Mouse (Mus musculus) limb, embryonic 10.5 days (tissue): ENCODE data around the gene Gm42417. TPM values are rescaled to one million over a fixed set of nuclear protein-coding genes. Genes with fewer than 3 reads are reported as not detected.

Experiments used
- DNase-seq: peaks from one replicate; pipeline ENCODE4 v3.0.0-alpha.2; 2017; ENCODE audit warnings: low spot score
- H3K27ac ChIP-seq: fragments of 300-500 bp; sonication (generic); 2 replicates; pipeline ENCODE4 v1.5.1; 2016; ENCODE audit warnings: mild to moderate bottlenecking
- H3K27me3 ChIP-seq: fragments of 300-500 bp; sonication (generic); 2 replicates; pipeline ENCODE4 v1.6.1; 2016; ENCODE audit warnings: low read depth, mild to moderate bottlenecking; ENCODE audit not compliant: poor library complexity, severe bottlenecking
- H3K36me3 ChIP-seq: fragments of 300-500 bp; sonication (generic); 2 replicates; pipeline ENCODE4 v1.6.1; 2016; ENCODE audit warnings: mild to moderate bottlenecking, moderate library complexity
- H3K4me1 ChIP-seq: fragments of 300-500 bp; sonication (generic); 2 replicates; pipeline ENCODE4 v1.6.1; 2016
- H3K4me3 ChIP-seq: fragments of 300-500 bp; sonication (generic); 2 replicates; pipeline ENCODE4 v1.5.1; 2016; ENCODE audit warnings: mild to moderate bottlenecking, moderate library complexity
- H3K9me3 ChIP-seq: fragments of 300-500 bp; sonication (generic); replicated peaks from 2 replicates; pipeline ENCODE4 v1.6.1; 2016; ENCODE audit warnings: mild to moderate bottlenecking
- WGBS: fragments of 180-500 bp; shearing (Covaris S2); methylation state at CpG from one replicate; pipeline ENCODE4 v1.1.7; 2016; 5-methylcytosine and 5-hydroxymethylcytosine counted together
- polyA plus RNA-seq: library from polyadenylated mRNA; unstranded; fragments of >200 nt; fragmentation: Nextera tagmentation; extraction: Ambion mirVana; gene quantifications from 2 replicates; pipeline ENCODE4 v1.2.1, GENCODE M21; 2016

Gene Gm42417
- polyA plus RNA-seq, 1 experiment from 2014 or later: 0.39 TPM

DNA sequence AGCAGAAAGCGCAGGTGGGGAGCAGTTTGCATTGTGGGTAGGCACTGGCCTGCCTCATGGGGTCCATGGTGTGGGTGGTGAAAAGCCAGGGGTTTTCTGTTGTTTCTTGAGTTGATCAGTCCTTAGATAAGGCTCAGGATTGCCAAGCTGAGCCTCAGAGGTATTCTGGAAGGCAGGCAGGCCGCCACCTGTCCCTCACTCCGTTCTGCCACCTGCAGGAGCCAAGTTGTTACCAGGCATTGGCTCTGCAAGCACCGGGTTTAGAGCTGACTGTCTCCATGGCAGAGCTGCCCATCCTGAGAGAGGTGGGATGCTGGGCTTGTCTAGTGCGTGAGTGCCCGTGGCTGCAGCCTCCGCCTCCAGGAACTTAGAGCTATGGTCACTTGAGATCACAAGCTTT, 17.0 kb downstream of the Gm42417 start:
- H3K9me3 ChIP-seq: no peaks in the 10 kb centered on the region
- no peaks in the 10 kb centered on the region for H3K27me3 ChIP-seq
- no peak overlapping the region for H3K4me3 ChIP-seq
- no peak for DNase-seq
- H3K27ac ChIP-seq: no peak overlapping the region
- H3K36me3 ChIP-seq: peaks cover 98% of the 10 kb centered on the region
- whole genome bisulfite sequencing: 94% methylated on average over 7 of the region's 7 CpGs
- H3K4me1 ChIP-seq: no peaks in the 10 kb centered on the region

- Histone ChIP-seq H3K9me3 (no peaks in the 10 kb centered on the region), H3K27ac (no peak overlapping the region), H3K4me3 (no peak overlapping the region), H3K27me3 (no peaks in the 10 kb centered on the region), H3K36me3 (peaks cover 96% of the 10 kb centered on the region), H3K4me1 (peaks cover 7% of the 10 kb centered on the region)
- DNase-seq: no peak
- 84% methylated on average over 11 of the region's 11 CpGs for WGBS
Observed at GRCm38 (mm10) chr1:36519626-36520025, 19.6 kb downstream of the Gm42417 start.

GRCm38 (mm10) chr1:36518259-36518658, 21.0 kb downstream of the Gm42417 start:
- Histone ChIP-seq H3K27me3 (no peaks in the 10 kb centered on the region), H3K4me3 (no peak overlapping the region), H3K9me3 (no peaks in the 10 kb centered on the region), H3K4me1 (peaks cover 21% of the 10 kb centered on the region), H3K27ac (no peak overlapping the region), H3K36me3 (peaks cover 89% of the 10 kb centered on the region)
- WGBS: 88% methylated on average over 3 of the region's 3 CpGs
- DNase-seq: no peak

DNA sequence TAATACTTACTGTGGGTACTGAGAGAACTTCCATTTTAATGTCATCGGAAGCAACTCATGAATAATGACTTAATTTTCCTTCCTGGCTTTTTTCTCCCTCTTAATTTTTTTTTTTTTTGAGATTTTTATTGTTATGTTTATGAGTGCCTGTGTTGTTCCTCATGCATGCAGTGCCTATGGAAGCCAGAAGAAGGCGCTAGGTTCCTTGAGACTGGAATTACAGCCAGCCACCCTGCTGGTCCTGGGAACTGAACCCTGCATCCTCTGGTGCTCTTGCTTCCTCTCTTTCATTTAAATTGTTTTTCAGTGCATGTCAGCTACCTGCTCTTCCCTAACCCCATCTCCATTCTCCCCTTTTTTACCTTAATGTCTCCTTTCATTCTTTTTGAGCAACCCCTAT, 25.5 kb downstream of the Gm42417 start:
- peak; percentile 47 for DNase-seq
- Histone ChIP-seq H3K27ac (no peak overlapping the region), H3K36me3 (peaks cover 45% of the 10 kb centered on the region), H3K9me3 (no peaks in the 10 kb centered on the region), H3K27me3 (no peaks in the 10 kb centered on the region), H3K4me3 (peak overlapping the region; percentile 84), H3K4me1 (peaks cover 33% of the 10 kb centered on the region)
- 40% methylated on average over 2 of the region's 2 CpGs for WGBS

GRCm38 (mm10) chr1:36513310-36513709, 25.9 kb downstream of the Gm42417 start:
- peak overlapping the region; percentile 84 for H3K4me3 ChIP-seq
- peaks cover 41% of the 10 kb centered on the region for H3K36me3 ChIP-seq
- no peaks in the 10 kb centered on the region for H3K27me3 ChIP-seq
- H3K9me3 ChIP-seq: no peaks in the 10 kb centered on the region
- peaks cover 33% of the 10 kb centered on the region for H3K4me1 ChIP-seq
- H3K27ac ChIP-seq: no peak overlapping the region
- DNase-seq: no peak
- WGBS: 8% methylated on average over 1 of the region's 1 CpGs

DNA sequence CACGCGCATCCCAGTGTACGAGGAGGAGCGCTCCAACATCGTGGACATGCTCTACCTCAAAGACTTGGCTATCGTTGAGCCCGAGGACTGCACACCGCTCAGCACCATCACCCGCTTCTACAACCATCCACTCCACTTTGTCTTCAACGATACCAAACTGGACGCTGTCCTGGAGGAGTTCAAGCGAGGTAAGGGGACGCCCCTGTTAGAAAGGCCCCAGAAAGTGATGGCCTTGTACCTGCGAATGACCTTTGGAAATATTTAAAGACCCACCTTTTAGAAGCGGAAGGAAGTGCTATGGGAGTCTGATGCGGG, 26.3 kb downstream of the Gm42417 start:
- Histone ChIP-seq H3K9me3 (no peaks in the 10 kb centered on the region), H3K4me1 (peaks cover 33% of the 10 kb centered on the region), H3K27me3 (no peaks in the 10 kb centered on the region), H3K36me3 (peaks cover 37% of the 10 kb centered on the region), H3K4me3 (peak overlapping the region; percentile 84), H3K27ac (peak overlapping the region; percentile 93)
- WGBS: under 1% methylated on average over 16 of the region's 16 CpGs
- DNase-seq: no peak

DNA sequence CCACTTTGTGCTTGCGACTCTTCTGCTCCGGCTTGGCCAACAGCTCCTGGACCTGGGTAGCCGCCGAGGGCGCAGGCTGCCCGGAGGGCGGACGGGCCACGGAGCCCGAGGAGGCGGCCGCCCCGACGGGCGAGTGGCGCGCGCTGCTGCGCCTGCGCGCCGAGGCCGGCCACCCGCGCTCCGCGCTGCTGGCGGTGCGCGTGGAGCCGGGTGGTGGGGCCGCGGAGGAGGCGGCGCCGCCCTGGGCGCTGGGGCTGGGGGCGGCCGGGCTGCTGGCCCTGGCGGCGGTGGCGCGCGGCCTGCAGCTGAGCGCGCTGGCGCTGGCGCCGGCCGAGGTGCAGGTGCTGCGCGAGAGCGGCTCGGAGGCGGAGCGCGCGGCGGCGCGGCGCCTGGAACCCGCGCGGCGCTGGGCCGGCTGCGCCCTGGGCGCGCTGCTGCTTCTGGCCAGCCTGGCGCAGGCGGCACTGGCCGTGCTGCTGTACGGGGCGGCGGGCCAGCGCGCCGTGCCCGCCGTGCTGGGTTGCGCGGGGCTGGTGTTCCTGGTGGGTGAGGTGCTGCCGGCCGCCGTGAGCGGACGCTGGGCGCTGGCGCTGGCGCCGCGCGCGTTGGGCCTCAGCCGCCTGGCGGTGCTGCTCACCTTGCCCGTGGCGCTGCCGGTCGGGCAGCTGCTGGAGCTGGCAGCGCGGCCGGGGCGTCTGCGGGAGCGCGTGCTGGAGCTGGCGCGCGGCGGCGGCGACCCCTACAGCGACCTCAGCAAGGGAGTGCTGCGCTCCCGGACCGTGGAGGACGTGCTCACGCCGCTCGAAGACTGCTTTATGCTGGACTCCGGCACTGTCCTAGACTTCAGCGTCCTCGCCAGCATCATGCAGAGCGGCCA, 26.9 kb downstream of the Gm42417 start:
- Histone ChIP-seq H3K4me3 (peak overlapping the region; percentile 84), H3K36me3 (peaks cover 36% of the 10 kb centered on the region), H3K27ac (peak overlapping the region; percentile 93), H3K4me1 (peaks cover 33% of the 10 kb centered on the region), H3K27me3 (no peaks in the 10 kb centered on the region), H3K9me3 (no peaks in the 10 kb centered on the region)
- peak; percentile 73 for DNase-seq
- 11% methylated on average over 125 of the region's 126 CpGs for WGBS

- Histone ChIP-seq H3K9me3 (no peaks in the 10 kb centered on the region), H3K4me1 (peaks cover 33% of the 10 kb centered on the region), H3K4me3 (peak within 1 kb of the TSS; percentile 84), H3K36me3 (peaks cover 34% of the 10 kb centered on the region), H3K27me3 (no peaks in the 10 kb centered on the region), H3K27ac (peak within 1 kb of the TSS; percentile 93)
- 2% methylated on average over 51 of the region's 51 CpGs for WGBS
- peak; percentile 100 for DNase-seq
Observed at GRCm38 (mm10) chr1:36511289-36512021, 27.8 kb downstream of the Gm42417 start, which contains the start of gene Cnnm3. Gene Cnnm3 (plus strand): TSS chr1:36511867.

DNA sequence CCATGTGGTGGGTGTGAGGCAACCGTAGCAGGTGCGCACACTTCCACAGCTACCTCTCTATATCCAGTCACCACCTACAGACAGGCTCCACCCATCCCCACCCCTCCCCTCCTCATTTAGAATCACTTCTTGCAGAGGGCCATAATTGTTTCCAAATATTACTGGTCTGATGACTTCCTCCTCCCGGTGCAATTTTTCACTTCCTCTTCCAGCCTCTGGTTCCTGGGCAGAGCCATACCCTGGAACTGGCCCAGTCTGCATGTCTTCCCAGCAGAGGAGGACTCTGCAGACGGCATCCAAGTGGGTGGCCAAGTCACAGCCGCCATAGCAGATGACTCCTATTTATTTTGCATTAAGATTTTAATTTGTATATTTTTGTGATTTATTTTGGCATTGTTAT, 31.0 kb downstream of the Gm42417 start:
- no peak for DNase-seq
- 92% methylated on average over 5 of the region's 5 CpGs for WGBS
- no peaks in the 10 kb centered on the region for H3K27me3 ChIP-seq

DNA sequence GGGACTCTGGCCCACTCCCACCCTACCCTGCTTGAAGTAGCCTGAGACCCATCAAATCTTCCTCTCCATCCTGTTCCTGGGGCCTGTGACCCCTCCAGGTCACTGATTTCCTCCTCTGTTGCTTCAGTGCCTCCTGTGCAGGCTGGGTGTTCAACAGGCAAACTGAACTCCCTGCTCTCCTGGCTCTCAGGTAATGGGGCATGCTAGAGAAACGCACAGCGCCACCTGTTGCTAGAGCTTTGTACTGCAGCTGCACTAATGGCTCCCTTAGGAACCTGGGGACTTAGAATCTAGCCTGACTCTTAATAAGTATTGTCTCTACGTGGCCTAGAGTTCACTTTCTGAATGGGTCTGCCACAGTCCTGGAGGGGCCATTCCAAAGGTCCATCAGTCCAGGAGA, 38.0 kb downstream of the Gm42417 start:
- WGBS: 4% methylated on average over 3 of the region's 3 CpGs
- H3K4me3 ChIP-seq: no peak overlapping the region
- no peak overlapping the region for H3K27ac ChIP-seq
- H3K9me3 ChIP-seq: no peaks in the 10 kb centered on the region
- DNase-seq: peak; percentile 88
- no peaks in the 10 kb centered on the region for H3K27me3 ChIP-seq
- H3K4me1 ChIP-seq: no peaks in the 10 kb centered on the region
- H3K36me3 ChIP-seq: peaks cover 42% of the 10 kb centered on the region

More for the DNA sequence above, 31.0 kb downstream of the Gm42417 start:
- no peaks in the 10 kb centered on the region for H3K9me3 ChIP-seq
- H3K4me3 ChIP-seq: no peak overlapping the region
- peaks cover 24% of the 10 kb centered on the region for H3K36me3 ChIP-seq
- peaks cover 12% of the 10 kb centered on the region for H3K4me1 ChIP-seq
- H3K27ac ChIP-seq: no peak overlapping the region

- Histone ChIP-seq H3K36me3 (peaks cover 28% of the 10 kb centered on the region), H3K27ac (no peak overlapping the region), H3K27me3 (no peaks in the 10 kb centered on the region), H3K4me1 (peaks cover 16% of the 10 kb centered on the region), H3K9me3 (no peaks in the 10 kb centered on the region), H3K4me3 (no peak overlapping the region)
- no peak for DNase-seq
- 87% methylated on average over 2 of the region's 2 CpGs for WGBS
Observed at GRCm38 (mm10) chr1:36497312-36497711, 41.9 kb downstream of the Gm42417 start.

GRCm38 (mm10) chr1:36496719-36497118, 42.5 kb downstream of the Gm42417 start:
- Histone ChIP-seq H3K4me3 (no peak overlapping the region), H3K36me3 (peaks cover 28% of the 10 kb centered on the region), H3K27me3 (no peaks in the 10 kb centered on the region), H3K9me3 (no peaks in the 10 kb centered on the region), H3K4me1 (peaks cover 20% of the 10 kb centered on the region), H3K27ac (no peak overlapping the region)
- WGBS: 67% methylated on average over 2 of the region's 2 CpGs
- DNase-seq: no peak

DNA sequence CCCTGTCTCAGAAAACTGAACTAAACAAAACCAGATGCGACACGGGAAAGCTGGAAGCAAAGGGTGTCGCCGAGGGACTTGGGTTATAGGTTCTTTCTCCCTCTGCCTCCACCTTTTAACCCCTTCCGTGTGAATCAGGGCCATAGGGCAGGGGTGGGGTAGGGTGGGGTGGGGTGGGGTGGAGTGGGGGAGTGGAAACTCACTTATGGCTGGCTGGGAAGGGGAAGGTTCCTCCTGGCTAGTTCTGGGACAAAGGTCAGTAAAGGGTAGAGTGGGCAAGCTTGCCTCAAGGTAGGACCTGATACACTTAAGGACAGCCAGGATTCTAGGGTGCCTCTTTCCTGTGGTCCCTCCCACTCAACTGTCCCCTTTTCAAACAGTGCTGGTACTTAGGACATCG, 45.9 kb downstream of the Gm42417 start:
- Histone ChIP-seq H3K27ac (0 out of 2 replicates have a peak overlapping the region, but pooled peaks have one; percentile 17), H3K9me3 (no peaks in the 10 kb centered on the region), H3K27me3 (no peaks in the 10 kb centered on the region), H3K36me3 (peaks cover 3% of the 10 kb centered on the region; the same call in 1 of the 2 replicates), H3K4me3 (no peak overlapping the region), H3K4me1 (peaks cover 20% of the 10 kb centered on the region)
- 51% methylated on average over 6 of the region's 6 CpGs for WGBS
- DNase-seq: no peak
